In genomic region chr11:24361998-24362687, GRCm38 (mm10) we compare ENCODE assay signal across 13 mouse cellular contexts.
DNase-seq lines count a peak whose midpoint lies in the region; ATAC-seq and TF ChIP-seq lines count a peak whose summit lies in the region.
"Had no signal": no experiment of that assay in that cellular context is flagged by ENCODE, and none has a peak within 500 bp of the region (broad histone marks: within the 10 kb centered on the region; RNA-seq: fewer than 3 reads in every experiment).

No protein-coding gene starts in this region.

- H3K27me3 ChIP-seq in midbrain, embryonic 11.5 days (ENCODE audit: control insufficient read depth, insufficient read depth, low read length) = no peaks in the 10 kb centered on the region
- no peaks in the 10 kb centered on the region for H3K27me3 ChIP-seq in midbrain, postnatal 0 days (ENCODE audit: insufficient read depth, low read length)
- 0 out of 2 replicates have a peak, but pooled peaks cover 8% of the 10 kb centered on the region for H3K27me3 ChIP-seq in forebrain, embryonic 12.5 days
- H3K27me3 ChIP-seq: CH12.LX had no signal

- DNase-seq in midbrain, embryonic 11.5 days (ENCODE audit: low spot score, missing footprints) = peak; percentile 91
- DNase-seq in midbrain, postnatal 0 days (ENCODE audit: low spot score) = no peak
- no peak for DNase-seq in frontal cortex, postnatal 14 days (ENCODE audit: low spot score in 2 of 2)
- DNase-seq in gastrocnemius, postnatal 25 days = no peak
- DNase-seq: adrenal gland, postnatal 10 days; liver, postnatal 0 days; right cerebral cortex, postnatal 4 days had no signal

- H3K36me3 ChIP-seq in midbrain, embryonic 11.5 days (ENCODE audit: control insufficient read depth, insufficient read depth, low read length) = no peaks in the 10 kb centered on the region
- no peaks in the 10 kb centered on the region for H3K36me3 ChIP-seq in midbrain, postnatal 0 days (ENCODE audit: insufficient read depth, low read length)
- no peaks in the 10 kb centered on the region for H3K36me3 ChIP-seq in forebrain, embryonic 12.5 days (replicated peaks)

- peak; percentile 61 for ATAC-seq in midbrain, embryonic 11.5 days (ENCODE audit: low FRiP score)
- ATAC-seq in midbrain, postnatal 0 days (ENCODE audit: low FRiP score) = no peak
- ATAC-seq in forebrain, embryonic 12.5 days (ENCODE audit: low FRiP score) = peak; percentile 72
- peak; percentile 33; the same call in 1 of the 2 replicates for ATAC-seq in megakaryocyte, adult 5-6 weeks (ENCODE audit: poor library complexity, severe bottlenecking)
- ATAC-seq in CD4-positive, CD25-positive, alpha-beta regulatory T cell, adult 4 months = no peak
- ATAC-seq: intestine, postnatal 0 days; liver, postnatal 0 days had no signal

- no peak overlapping the region for H3K27ac ChIP-seq in midbrain, embryonic 11.5 days (ENCODE audit: low read depth, low read length)
- H3K27ac ChIP-seq in midbrain, postnatal 0 days (ENCODE audit: low read depth, low read length) = no peak overlapping the region
- H3K27ac ChIP-seq in forebrain, embryonic 12.5 days = peak overlapping the region; percentile 43
- H3K27ac ChIP-seq: stomach, postnatal 0 days had no signal

- H3K9ac ChIP-seq in midbrain, embryonic 11.5 days (ENCODE audit: low read length) = no peak overlapping the region
- H3K9ac ChIP-seq in midbrain, postnatal 0 days (replicated peaks; ENCODE audit: low read length, poor library complexity, severe bottlenecking) = no peak overlapping the region
- H3K9ac ChIP-seq in forebrain, embryonic 12.5 days = no peak overlapping the region
- H3K9ac ChIP-seq: liver, postnatal 0 days had no signal

- no peak for TF ChIP-seq CTCF in midbrain, postnatal 0 days (IDR thresholded peaks at IDR 0.05)

- 49% methylated on average over 6 of the region's 6 CpGs for WGBS in midbrain, embryonic 11.5 days
- 48% methylated on average over 6 of the region's 6 CpGs for WGBS in midbrain, postnatal 0 days
- 42% methylated on average over 6 of the region's 6 CpGs for WGBS in forebrain, embryonic 12.5 days

- H3K4me2 ChIP-seq in midbrain, embryonic 11.5 days = no peak overlapping the region
- H3K4me2 ChIP-seq in midbrain, postnatal 0 days (ENCODE audit: low read depth, low read length, poor library complexity, severe bottlenecking) = no peak overlapping the region
- H3K4me2 ChIP-seq in forebrain, embryonic 12.5 days = no peak overlapping the region; the same call in 1 of the 2 replicates

- no peak overlapping the region for H3K4me3 ChIP-seq in midbrain, embryonic 11.5 days (ENCODE audit: low read depth, low read length)
- H3K4me3 ChIP-seq in midbrain, postnatal 0 days (ENCODE audit: low read depth, low read length) = no peak overlapping the region
- no peak overlapping the region for H3K4me3 ChIP-seq in forebrain, embryonic 12.5 days (replicated peaks)

- H3K4me1 ChIP-seq in midbrain, embryonic 11.5 days (ENCODE audit: control insufficient read depth, insufficient read depth, low read length) = peaks cover 19% of the 10 kb centered on the region
- no peaks in the 10 kb centered on the region; the same call in 1 of the 2 replicates for H3K4me1 ChIP-seq in midbrain, postnatal 0 days (ENCODE audit: insufficient read depth, low read length)
- peaks cover 30% of the 10 kb centered on the region for H3K4me1 ChIP-seq in forebrain, embryonic 12.5 days

- H3K9me3 ChIP-seq in midbrain, embryonic 11.5 days (ENCODE audit: control insufficient read depth, low read length) = no peaks in the 10 kb centered on the region
- H3K9me3 ChIP-seq in midbrain, postnatal 0 days (ENCODE audit: low read length) = no peaks in the 10 kb centered on the region
- no peaks in the 10 kb centered on the region for H3K9me3 ChIP-seq in forebrain, embryonic 12.5 days

Comparison
In these comparisons a context has a peak if more than half of its experiments do, and no peak if none do; other contexts are left out.
1. ATAC-seq: peak in midbrain, embryonic 11.5 days (single experiment), forebrain, embryonic 12.5 days (single experiment) and megakaryocyte, adult 5-6 weeks (single experiment); none in midbrain, postnatal 0 days (single experiment) and CD4-positive, CD25-positive, alpha-beta regulatory T cell, adult 4 months (single experiment).